Mouse (Mus musculus) limb, embryonic 14.5 days (tissue): ENCODE measurements around the gene Vmo1. TPM values are rescaled to one million over a fixed set of nuclear protein-coding genes. Genes with fewer than 3 reads are reported as not detected.
"Not testable (repeated sequence)": the region's sequence is repeated elsewhere in the genome, so short reads cannot be mapped to it uniquely, and the experiment has no call there.

ENCODE experiments used
- ATAC-seq: fragments of 200-750 bp; cut with Nextera tagmentation; 2 replicates; pipeline ENCODE4 v1.8.0; 2017; ENCODE audit warnings: low read depth, moderate number of reproducible peaks, moderate TSS enrichment; ENCODE audit not compliant: low FRiP score
- DNase-seq: peaks from one replicate; pipeline ENCODE4 v3.0.0-alpha.2; 2015; ENCODE audit warnings: low spot score
- H3K27ac ChIP-seq: fragments of 300-500 bp; sonication (generic); replicated peaks from 2 replicates; pipeline ENCODE4 v1.5.1; 2014; ENCODE audit warnings: low read depth, mild to moderate bottlenecking, low read length, moderate library complexity, mixed read lengths
- H3K27me3 ChIP-seq: fragments of 300-500 bp; sonication (generic); 2 replicates; pipeline ENCODE4 v1.6.1; 2014; ENCODE audit warnings: low read length, mixed read lengths; ENCODE audit not compliant: control insufficient read depth, insufficient read depth
- H3K36me3 ChIP-seq: fragments of 300-500 bp; sonication (generic); 2 replicates; pipeline ENCODE4 v1.6.1; 2014; ENCODE audit warnings: mild to moderate bottlenecking, low read length, moderate library complexity, mixed read lengths; ENCODE audit not compliant: control insufficient read depth, insufficient read depth
- H3K4me1 ChIP-seq: fragments of 300-500 bp; sonication (generic); 2 replicates; pipeline ENCODE4 v1.6.1; 2014; ENCODE audit warnings: antibody characterized with exemption, low read length, mixed read lengths; ENCODE audit not compliant: control insufficient read depth, insufficient read depth
- H3K4me2 ChIP-seq: fragments of 300-500 bp; sonication (generic); replicated peaks from 2 replicates; pipeline ENCODE4 v1.6.1; 2014; ENCODE audit warnings: low read depth, mild to moderate bottlenecking, low read length, moderate library complexity; ENCODE audit not compliant: severe bottlenecking
- H3K4me3 ChIP-seq: fragments of 300-500 bp; sonication (generic); replicated peaks from 2 replicates; pipeline ENCODE4 v1.5.1; 2014; ENCODE audit warnings: low read length
- H3K9ac ChIP-seq: fragments of 300-500 bp; sonication (generic); 2 replicates; pipeline ENCODE4 v1.6.1; 2014; ENCODE audit warnings: mild to moderate bottlenecking, low read depth, low read length, moderate library complexity; ENCODE audit not compliant: severe bottlenecking
- H3K9me3 ChIP-seq: fragments of 300-500 bp; sonication (generic); 2 replicates; pipeline ENCODE4 v1.6.1; 2016; ENCODE audit warnings: low read length; ENCODE audit not compliant: control insufficient read depth
- POLR2A ChIP-seq: fragments of 200-500 bp; IDR thresholded peaks from 2 replicates; pipeline ENCODE4 v1.8.0; 2012; ENCODE audit warnings: inconsistent platforms, mild to moderate bottlenecking, moderate library complexity, borderline replicate concordance; ENCODE audit not compliant: insufficient read depth, insufficient read length; ENCODE audit errors: extremely low read depth
- WGBS: fragments of 180-500 bp; shearing (Covaris S2); extraction: QIAGEN DNeasy Blood & Tissue Kit; methylation state at CpG from one replicate; pipeline ENCODE4 v1.1.7; 2014; 5-methylcytosine and 5-hydroxymethylcytosine counted together
- polyA plus RNA-seq, 2 experiments: library from polyadenylated mRNA; depleted of rRNA in 1 of 2; stranded (reverse) in 1 of 2; unstranded in 1 of 2; fragments of >200 nt; fragmentation: Nextera tagmentation in 1 of 2; extraction: Ambion mirVana in 1 of 2; gene quantifications; 2 replicates each; pipeline versions ENCODE4 v1.2.1 to v1.2.3; 2012 to 2014

Vmo1 gene
- polyA plus RNA-seq, 2 experiments = 0.14 to 0.30 TPM

- 1% methylated on average over 12 of the region's 12 CpGs for WGBS
- H3K27ac ChIP-seq = no peak overlapping the region
- H3K27me3 ChIP-seq = no peaks in the 10 kb centered on the region
- H3K36me3 ChIP-seq = peaks cover 26% of the 10 kb centered on the region
- peak overlapping the region; percentile 65 for H3K4me3 ChIP-seq
- DNase-seq (no peak), ATAC-seq (peak; percentile 28; the same call in 1 of the 2 replicates)
- H3K4me1 ChIP-seq = peaks cover 5% of the 10 kb centered on the region
- H3K9me3 ChIP-seq = no peaks in the 10 kb centered on the region
- TF ChIP-seq POLR2A = no peak
- peak overlapping the region; percentile 72 for H3K9ac ChIP-seq
- H3K4me2 ChIP-seq = peak overlapping the region; percentile 79
Observed at GRCm38 (mm10) chr11:70525726-70526125, 11.3 kb upstream of the Vmo1 start.

GRCm38 (mm10) chr11:70525184-70525678 is 10.8 kb upstream of the Vmo1 start, which contains the start of gene Psmb6:
Gene Psmb6 (plus strand): TSS chr11:70525367.
- H3K4me1 ChIP-seq = peaks cover 5% of the 10 kb centered on the region
- H3K9me3 ChIP-seq = no peaks in the 10 kb centered on the region
- no peaks in the 10 kb centered on the region for H3K27me3 ChIP-seq
- TF ChIP-seq POLR2A = peak; percentile 89; the same call in 1 of the 2 replicates
- peaks cover 26% of the 10 kb centered on the region for H3K36me3 ChIP-seq
- DNase-seq (peak; percentile 99), ATAC-seq (peak; percentile 94)
- no peak within 1 kb of the TSS for H3K27ac ChIP-seq
- peak within 1 kb of the TSS; percentile 72 for H3K9ac ChIP-seq
- WGBS = under 1% methylated on average over 25 of the region's 26 CpGs
- H3K4me2 ChIP-seq = peak within 1 kb of the TSS; percentile 79
- H3K4me3 ChIP-seq = peak within 1 kb of the TSS; percentile 65

GRCm38 (mm10) chr11:70524782-70525181 is 10.4 kb upstream of the Vmo1 start:
- no peak for DNase-seq
- no peaks in the 10 kb centered on the region for H3K27me3 ChIP-seq
- 0 out of 2 replicates have a peak overlapping the region, but pooled peaks have one; percentile 25 for H3K9ac ChIP-seq
- peak overlapping the region; percentile 65 for H3K4me3 ChIP-seq
- H3K4me2 ChIP-seq = peak overlapping the region; percentile 79
- no peaks in the 10 kb centered on the region for H3K9me3 ChIP-seq
- H3K4me1 ChIP-seq = peaks cover 9% of the 10 kb centered on the region
- H3K27ac ChIP-seq = no peak overlapping the region
- TF ChIP-seq POLR2A = no peak
- H3K36me3 ChIP-seq = peaks cover 26% of the 10 kb centered on the region
- peak; percentile 16 for ATAC-seq
- 12% methylated on average over 8 of the region's 8 CpGs for WGBS

GRCm38 (mm10) chr11:70523306-70523989 is 9.0 kb upstream of the Vmo1 start:
- not testable (repeated sequence) for DNase-seq, H3K9ac ChIP-seq, H3K4me3 ChIP-seq, H3K4me2 ChIP-seq, H3K27ac ChIP-seq, H3K4me1 ChIP-seq, H3K27me3 ChIP-seq, ATAC-seq, H3K9me3 ChIP-seq
- peaks cover 22% of the 10 kb centered on the region for H3K36me3 ChIP-seq
- WGBS = 91% methylated on average over 8 of the region's 8 CpGs

GRCm38 (mm10) chr11:70520178-70520769 is 5.9 kb upstream of the Vmo1 start:
- Histone ChIP-seq H3K4me1 (0 out of 2 replicates have a peak, but pooled peaks cover 4% of the 10 kb centered on the region), H3K36me3 (no peaks in the 10 kb centered on the region), H3K27me3 (no peaks in the 10 kb centered on the region), H3K4me2 (peak overlapping the region; percentile 48), H3K4me3 (peak overlapping the region; percentile 31), H3K27ac (no peak overlapping the region), H3K9ac (peak overlapping the region; percentile 59), H3K9me3 (no peaks in the 10 kb centered on the region)
- TF ChIP-seq POLR2A = 0 out of 2 replicates have a peak, but pooled peaks have one; percentile 24
- ATAC-seq (no peak), DNase-seq (peak; percentile 17)
- WGBS = 11% methylated on average over 41 of the region's 41 CpGs
